Mouse (Mus musculus) forebrain, embryonic 12.5 days (tissue): Measurements from ENCODE around the gene Hunk. TPM values are rescaled to one million over a fixed set of nuclear protein-coding genes. Genes with fewer than 3 reads are reported as not detected.

Experiments used
- ATAC-seq: fragments of 200-750 bp; cut with Nextera tagmentation; 2 replicates; pipeline ENCODE4 v1.8.0; 2017; ENCODE audit warnings: moderate TSS enrichment; ENCODE audit not compliant: low FRiP score
- H3K27ac ChIP-seq: fragments of 300-500 bp; sonication (generic); 2 replicates; pipeline ENCODE4 v1.5.1; 2016; ENCODE audit warnings: mild to moderate bottlenecking
- H3K27me3 ChIP-seq: fragments of 300-500 bp; sonication (generic); 2 replicates; pipeline ENCODE4 v1.6.1; 2016; ENCODE audit warnings: mild to moderate bottlenecking
- H3K36me3 ChIP-seq: fragments of 300-500 bp; sonication (generic); replicated peaks from 2 replicates; pipeline ENCODE4 v1.6.1; 2016; ENCODE audit warnings: mild to moderate bottlenecking
- H3K4me1 ChIP-seq: fragments of 300-500 bp; sonication (generic); 2 replicates; pipeline ENCODE4 v1.6.1; 2016
- H3K4me2 ChIP-seq: fragments of 300-500 bp; sonication (generic); 2 replicates; pipeline ENCODE4 v1.6.1; 2016; ENCODE audit warnings: mild to moderate bottlenecking, moderate library complexity
- H3K4me3 ChIP-seq: fragments of 300-500 bp; sonication (generic); replicated peaks from 2 replicates; pipeline ENCODE4 v1.5.1; 2016; ENCODE audit warnings: mild to moderate bottlenecking
- H3K9ac ChIP-seq: fragments of 300-500 bp; sonication (generic); 2 replicates; pipeline ENCODE4 v1.6.1; 2016; ENCODE audit warnings: mild to moderate bottlenecking
- H3K9me3 ChIP-seq: fragments of 300-500 bp; sonication (generic); 2 replicates; pipeline ENCODE4 v1.6.1; 2016
- WGBS: fragments of 180-500 bp; shearing (Covaris S2); methylation state at CpG from one replicate; pipeline ENCODE4 v1.1.7; 2016; 5-methylcytosine and 5-hydroxymethylcytosine counted together
- polyA plus RNA-seq: library from polyadenylated mRNA; unstranded; fragments of >200 nt; fragmentation: Nextera tagmentation; extraction: Ambion mirVana; gene quantifications from 2 replicates; pipeline ENCODE4 v1.2.1, GENCODE M21; 2016

The Hunk gene
- polyA plus RNA-seq, 1 experiment from 2014 or later, result 17.9 TPM

DNA sequence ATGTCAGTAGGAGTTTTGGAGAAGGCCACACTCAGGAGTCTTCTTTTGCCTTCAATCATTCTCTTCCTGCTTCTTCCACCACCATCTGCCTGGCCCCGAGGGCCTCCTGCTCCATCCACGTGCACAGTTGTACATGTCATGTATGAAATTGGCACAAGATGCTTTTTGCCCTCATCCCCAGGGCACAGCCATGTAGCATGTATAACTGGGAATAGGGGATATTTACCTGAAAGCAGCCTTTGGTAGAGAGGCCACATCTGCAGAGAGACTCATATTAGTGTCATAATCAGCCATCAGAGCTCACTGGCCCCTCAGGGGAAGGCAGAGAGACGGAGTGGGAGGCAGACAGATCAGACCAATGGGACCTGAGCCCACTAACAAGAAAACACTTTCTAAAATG lies 160.8 kb downstream of the Hunk start:
- no peak for ATAC-seq

GRCm38 (mm10) chr16:90547996-90548395 lies 162.2 kb downstream of the Hunk start:
- H3K9me3 ChIP-seq, result no peaks in the 10 kb centered on the region
- H3K27ac ChIP-seq, result no peak overlapping the region
- 0 out of 2 replicates have a peak, but pooled peaks cover 3% of the 10 kb centered on the region for H3K27me3 ChIP-seq
- no peak overlapping the region for H3K9ac ChIP-seq
- H3K4me1 ChIP-seq, result peaks cover 15% of the 10 kb centered on the region
- H3K4me2 ChIP-seq, result no peak overlapping the region
- H3K4me3 ChIP-seq, result no peak overlapping the region
- no peak; the same call in 1 of the 2 replicates for ATAC-seq
- WGBS, result 61% methylated on average over 9 of the region's 9 CpGs
- no peaks in the 10 kb centered on the region for H3K36me3 ChIP-seq

More for the DNA sequence above, 160.8 kb downstream of the Hunk start:
- Histone ChIP-seq H3K36me3 (no peaks in the 10 kb centered on the region), H3K9me3 (no peaks in the 10 kb centered on the region), H3K4me1 (peaks cover 15% of the 10 kb centered on the region), H3K9ac (no peak overlapping the region), H3K4me2 (no peak overlapping the region), H3K4me3 (no peak overlapping the region), H3K27ac (no peak overlapping the region), H3K27me3 (peaks cover 3% of the 10 kb centered on the region; the same call in 1 of the 2 replicates)
- 92% methylated on average over 3 of the region's 3 CpGs for WGBS

Other genes starting within 250 kb of the Hunk start
- 24.7 and 31.5 TPM in 2 replicates for gene Tiam1, start 242.2 kb upstream of the Hunk start, polyA plus RNA-seq
- gene Sod1, start 165.3 kb upstream of the Hunk start, polyA plus RNA-seq, result 837 and 844 TPM in 2 replicates
- gene Scaf4, start 101.5 kb upstream of the Hunk start, polyA plus RNA-seq, result 39.4 and 39.5 TPM in 2 replicates